Mouse (Mus musculus) lung, postnatal 0 days (tissue): ENCODE data around the gene Dglucy.

Source experiments
- CTCF ChIP-seq: IDR thresholded peaks from 2 replicates; pipeline ENCODE4 v1.5.1; 2016; ENCODE audit warnings: antibody characterized with exemption, mild to moderate bottlenecking
- EP300 ChIP-seq: IDR thresholded peaks from 2 replicates; pipeline ENCODE4 v1.6.1; 2016; ENCODE audit warnings: antibody characterized with exemption, mild to moderate bottlenecking, control low read depth

GRCm38 (mm10) chr12:100890548-100890947 lies 111.7 kb downstream of the Dglucy start:
- no peak for TF ChIP-seq CTCF
- no peak for TF ChIP-seq EP300
